Mouse (Mus musculus) liver, embryonic 14.5 days (tissue): ENCODE measurements at regions not wholly inside any gene's neighbourhood (a gene's known extent, or its start where the extent isn't known, plus 50 kb on each side); places are given as distances from the start of the nearest gene placed in this dataset.

Experiments used
- CTCF ChIP-seq: IDR thresholded peaks from 2 replicates; pipeline ENCODE4 v1.5.1; 2016; ENCODE audit warnings: antibody characterized with exemption, low read depth, control low read depth
- EP300 ChIP-seq: IDR thresholded peaks from 2 replicates; pipeline ENCODE4 v1.6.1; 2016; ENCODE audit warnings: antibody characterized with exemption, low read depth

- TF ChIP-seq CTCF (no peak), EP300 (no peak)
These were observed 436.4 kb downstream of the Tns3 start for GRCm38 (mm10) chr11:8227772-8228425.
